Mouse (Mus musculus): ENCODE measurements at regions not wholly inside any gene's neighbourhood (a gene's known extent, or its start where the extent isn't known, plus 50 kb on each side); places are given as distances from the start of the nearest gene placed in this dataset.

- TF ChIP-seq MAX (IDR thresholded peaks at IDR 0.05; ENCODE audit: low read length) (no peak), GABPA (IDR thresholded peaks at IDR 0.05; ENCODE audit: insufficient replicate concordance, low read depth, low read length) (no peak), TCF12 (IDR thresholded peaks at IDR 0.05; ENCODE audit: low read depth, low read length) (no peak), RAD21 (IDR thresholded peaks at IDR 0.05; ENCODE audit: low read depth, low read length) (no peak), SIN3A (IDR thresholded peaks at IDR 0.05; ENCODE audit: low read length) (no peak), ZMIZ1 (IDR thresholded peaks at IDR 0.05; ENCODE audit: low read depth, low read length) (no peak), E2F4 (IDR thresholded peaks at IDR 0.05; ENCODE audit: insufficient replicate concordance, low read depth, low read length) (no peak), UBTF (IDR thresholded peaks at IDR 0.05; ENCODE audit: low read depth, low read length) (no peak), POLR2AphosphoS2 (IDR thresholded peaks at IDR 0.05; ENCODE audit: low read depth, low read length) (no peak), NELFE (IDR thresholded peaks at IDR 0.05; ENCODE audit: low read depth, low read length) (no peak), ZNF384 (IDR thresholded peaks at IDR 0.05; ENCODE audit: low read depth, low read length) (no peak), BHLHE40 (IDR thresholded peaks at IDR 0.05; ENCODE audit: low read depth, low read length) (no peak), SMC3 (IDR thresholded peaks at IDR 0.05; ENCODE audit: low read depth, low read length) (no peak)
These were observed 330.3 kb downstream of the Cbln4 start for GRCm38 (mm10) chr2:171712816-171713570.

GRCm38 (mm10) chr2:171693526-171693925, 349.7 kb downstream of the Cbln4 start:
- in situ Hi-C loops (cut with MboI; ENCODE audit: low pct_ligation_motif_present, low pct_unique_long_range_greater_than_20kb, low sequenced_read_pairs) (no loop called here), dilution Hi-C loops (cut with MboI; ENCODE audit: extremely low pct_ligation_motif_present, extremely low pct_unique_long_range_greater_than_20kb, low sequenced_read_pairs) (no loop called here)
- no peaks in the 10 kb centered on the region for H3K79me2 ChIP-seq (replicated peaks; ENCODE audit: control insufficient read depth, extremely low read depth, insufficient read depth, poor library complexity, severe bottlenecking)
- H3K4me3 ChIP-seq (replicated peaks in 1 of 3; ENCODE audit: low read depth in 2 of 3, low read length in 2 of 3, poor library complexity in 1 of 3), result no peak overlapping the region
- peaks cover 74% of the 10 kb centered on the region for H3K9me3 ChIP-seq (replicated peaks; ENCODE audit: low read length)
- no peaks in the 10 kb centered on the region for H3K27me3 ChIP-seq (replicated peaks)
- H3K36me3 ChIP-seq (replicated peaks in 1 of 2; ENCODE audit: control insufficient read depth in 1 of 2, insufficient read depth in 1 of 2, low read length in 1 of 2), result no peaks in the 10 kb centered on the region
- no peak overlapping the region for H3K9ac ChIP-seq (ENCODE audit: insufficient read depth, low read depth)
- no peak for TF ChIP-seq ELF1 (IDR thresholded peaks at IDR 0.05; ENCODE audit: low read depth, low read length)
- TF ChIP-seq CHD1 (IDR thresholded peaks at IDR 0.05; ENCODE audit: low read depth, low read length), result no peak
- no peak for TF ChIP-seq SIN3A (IDR thresholded peaks at IDR 0.05; ENCODE audit: low read length)
- no peak for TF ChIP-seq IRF4 (IDR thresholded peaks at IDR 0.05; ENCODE audit: low read depth, low read length)
- TF ChIP-seq GABPA (IDR thresholded peaks at IDR 0.05; ENCODE audit: insufficient replicate concordance, low read depth, low read length), result no peak
- TF ChIP-seq HCFC1 (IDR thresholded peaks at IDR 0.05; ENCODE audit: low read depth, low read length), result no peak
- no peak for TF ChIP-seq CHD2 (IDR thresholded peaks at IDR 0.05; ENCODE audit: low read length)
- TF ChIP-seq ZNF384 (IDR thresholded peaks at IDR 0.05; ENCODE audit: low read depth, low read length), result no peak
- TF ChIP-seq MEF2A (IDR thresholded peaks at IDR 0.05; ENCODE audit: borderline replicate concordance, low read depth, low read length), result no peak
- TF ChIP-seq RCOR1 (conservative IDR thresholded peaks at IDR 0.05; ENCODE audit: low read depth, low read length), result no peak
- TF ChIP-seq RAD21 (IDR thresholded peaks at IDR 0.05; ENCODE audit: low read depth, low read length), result no peak
- no peak for DNase-seq (ENCODE audit: extremely low read depth)
- H3K27ac ChIP-seq (ENCODE audit: insufficient read depth, low read depth), result no peak overlapping the region
- no peaks in the 10 kb centered on the region for H3K4me1 ChIP-seq (ENCODE audit: control insufficient read depth in 1 of 2, insufficient read depth in 2 of 2)
- no peak overlapping the region for H3K4me2 ChIP-seq (ENCODE audit: insufficient read depth, low read depth, poor library complexity, severe bottlenecking)

More at GRCm38 (mm10) chr2:171712816-171713570, 330.3 kb downstream of the Cbln4 start:
- H3K4me2 ChIP-seq (ENCODE audit: insufficient read depth, low read depth, poor library complexity, severe bottlenecking), result no peak overlapping the region
- no peaks in the 10 kb centered on the region for H3K36me3 ChIP-seq (replicated peaks in 1 of 2; ENCODE audit: control insufficient read depth in 1 of 2, insufficient read depth in 1 of 2, low read length in 1 of 2)
- no peak overlapping the region for H3K4me3 ChIP-seq (replicated peaks in 1 of 3; ENCODE audit: low read depth in 2 of 3, low read length in 2 of 3, poor library complexity in 1 of 3)
- in situ Hi-C loops (cut with MboI; ENCODE audit: low pct_ligation_motif_present, low pct_unique_long_range_greater_than_20kb, low sequenced_read_pairs) (no loop called here), dilution Hi-C loops (cut with MboI; ENCODE audit: extremely low pct_ligation_motif_present, extremely low pct_unique_long_range_greater_than_20kb, low sequenced_read_pairs) (no loop called here)
- H3K4me1 ChIP-seq (ENCODE audit: control insufficient read depth in 1 of 2, insufficient read depth in 2 of 2), result no peaks in the 10 kb centered on the region
- H3K79me2 ChIP-seq (replicated peaks; ENCODE audit: control insufficient read depth, extremely low read depth, insufficient read depth, poor library complexity, severe bottlenecking), result no peaks in the 10 kb centered on the region
- no peak overlapping the region for H3K27ac ChIP-seq (ENCODE audit: insufficient read depth, low read depth)
- peaks cover 57% of the 10 kb centered on the region for H3K9me3 ChIP-seq (replicated peaks; ENCODE audit: low read length)
- DNase-seq (ENCODE audit: extremely low read depth), result no peak
- no peak overlapping the region for H3K9ac ChIP-seq (ENCODE audit: insufficient read depth, low read depth)
- H3K27me3 ChIP-seq (replicated peaks), result no peaks in the 10 kb centered on the region

Data from CH12.LX (cell line).